8 mouse cellular contexts compared by ENCODE assay signal in the genomic region with DNA sequence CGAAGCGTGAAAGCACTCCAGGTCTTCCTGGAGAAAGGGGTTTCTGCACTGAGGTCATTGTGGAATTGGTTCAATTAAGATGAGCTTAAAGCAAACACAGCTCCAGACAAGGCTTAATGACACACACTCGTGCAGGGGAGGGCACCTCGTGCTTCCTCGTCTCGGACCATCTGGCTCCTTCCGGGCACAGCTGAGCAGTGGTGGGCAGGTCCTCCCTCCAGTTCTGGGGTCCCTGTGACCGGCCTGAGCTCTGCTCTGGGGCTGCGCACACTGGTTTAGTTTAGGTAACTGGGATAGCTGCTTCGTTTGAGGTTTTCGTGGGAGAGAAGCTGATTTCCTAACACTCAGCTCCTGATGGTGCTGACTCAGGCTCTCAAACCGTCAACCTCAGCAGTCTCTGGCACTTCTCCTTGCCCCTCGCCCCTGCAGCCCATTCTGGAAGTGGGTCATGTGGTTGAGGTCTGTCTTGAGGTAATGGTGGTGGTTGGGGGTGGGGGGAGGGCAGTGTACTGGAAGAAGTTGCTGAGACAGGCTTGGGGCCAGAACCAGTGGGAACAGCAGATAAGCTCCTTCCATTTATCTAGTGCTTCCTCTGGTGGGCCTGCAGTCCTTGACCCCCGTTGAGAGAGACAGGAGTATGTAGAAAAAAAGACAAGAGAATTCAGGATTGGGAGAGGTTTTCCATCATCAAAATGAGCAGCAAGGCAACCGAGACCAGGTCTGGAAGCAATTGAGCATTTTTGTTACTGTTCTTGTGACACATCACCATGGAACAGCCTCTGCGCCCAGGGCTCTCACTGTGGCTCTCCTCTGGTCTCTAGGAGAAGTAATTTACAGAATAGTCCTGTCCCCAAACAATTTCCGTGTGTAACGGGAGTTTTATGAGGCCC. TPM values are rescaled to one million over a fixed set of nuclear protein-coding genes. Genes with fewer than 3 reads are reported as not detected.
DNase-seq lines count a peak whose midpoint lies in the region; ATAC-seq and TF ChIP-seq lines count a peak whose summit lies in the region.

No protein-coding gene starts in this region.

- 70% methylated on average over 18 of the region's 18 CpGs for WGBS in hindbrain, embryonic 10.5 days
- 62% methylated on average over 18 of the region's 18 CpGs for WGBS in hindbrain, embryonic 11.5 days

- no peaks in the 10 kb centered on the region for H3K27me3 ChIP-seq in hindbrain, embryonic 10.5 days (ENCODE audit: insufficient read depth, poor library complexity, severe bottlenecking)
- no peaks in the 10 kb centered on the region for H3K27me3 ChIP-seq in hindbrain, embryonic 11.5 days (ENCODE audit: control insufficient read depth, insufficient read depth, low read length)
- H3K27me3 ChIP-seq in Patski (no peaks in the 10 kb centered on the region), myocyte (ENCODE audit: control insufficient read depth, insufficient read depth, insufficient read length) (no peaks in the 10 kb centered on the region)

- H3K9me3 ChIP-seq in hindbrain, embryonic 10.5 days, result no peaks in the 10 kb centered on the region
- H3K9me3 ChIP-seq in hindbrain, embryonic 11.5 days (ENCODE audit: control insufficient read depth, low read length), result no peaks in the 10 kb centered on the region

- peak; percentile 21 for DNase-seq in hindbrain, embryonic 10.5 days (ENCODE audit: low spot score)
- DNase-seq in hindbrain, embryonic 11.5 days (ENCODE audit: low spot score), result no peak
- peak; percentile 73 for DNase-seq in Patski (ENCODE audit: low read depth, low spot score)
- peak; percentile 59 for DNase-seq in kidney, postnatal 14 days
- no peak for DNase-seq in adrenal gland, postnatal 10 days
- no peak for DNase-seq in T-cell, adult 2 months (ENCODE audit: low spot score)

- CTCF ChIA-PET in Patski (lab: Charles Lee), result interaction anchor here (0.8 to 1.3 kb wide), 3 partner anchors 12 to 34 kb away, joined by 3 read pairs; no protein-coding TSS in a partner anchor

- in situ Hi-C loops in Patski (cut with MboI; ENCODE audit: low pct_unique_long_range_greater_than_20kb), result no loop called here

- no peak overlapping the region for H3ac ChIP-seq in myocyte (ENCODE audit: control insufficient read depth, insufficient read length)

- no peaks in the 10 kb centered on the region for H3K79me2 ChIP-seq in myocyte (ENCODE audit: control insufficient read depth, insufficient read depth)

- TF ChIP-seq CTCF in Patski (IDR thresholded peaks at IDR 0.05), result no peak
- no peak for TF ChIP-seq CTCF in embryonic fibroblast, embryonic 13.5 days (IDR thresholded peaks at IDR 0.05; ENCODE audit: borderline replicate concordance, insufficient read depth, low read length)

- H3K36me3 ChIP-seq in hindbrain, embryonic 10.5 days, result no peaks in the 10 kb centered on the region
- H3K36me3 ChIP-seq in hindbrain, embryonic 11.5 days (ENCODE audit: control insufficient read depth, insufficient read depth, low read length), result no peaks in the 10 kb centered on the region
- peaks cover 9% of the 10 kb centered on the region for H3K36me3 ChIP-seq in myocyte (ENCODE audit: control insufficient read depth, insufficient read depth)

- no peak for TF ChIP-seq POLR2A in embryonic fibroblast, embryonic 13.5 days (IDR thresholded peaks at IDR 0.05; ENCODE audit: low read depth, low read length)
- no peak for TF ChIP-seq POLR2A in myocyte (IDR thresholded peaks at IDR 0.05; ENCODE audit: insufficient read length, low read depth)

- peaks cover 22% of the 10 kb centered on the region for H3K4me1 ChIP-seq in hindbrain, embryonic 10.5 days (replicated peaks)
- H3K4me1 ChIP-seq in hindbrain, embryonic 11.5 days (replicated peaks; ENCODE audit: control insufficient read depth, insufficient read depth, low read length), result no peaks in the 10 kb centered on the region
- H3K4me1 ChIP-seq in embryonic fibroblast, embryonic 13.5 days (ENCODE audit: control insufficient read depth, insufficient read depth, low read length), result peaks cover 31% of the 10 kb centered on the region

- H3K9ac ChIP-seq in hindbrain, embryonic 11.5 days (ENCODE audit: low read depth, low read length), result no peak overlapping the region

- no peak for ATAC-seq in hindbrain, embryonic 11.5 days (ENCODE audit: low FRiP score)
- ATAC-seq in Patski, result peak; percentile 38

- H3K27ac ChIP-seq in hindbrain, embryonic 10.5 days, result peak overlapping the region; percentile 73
- no peak overlapping the region for H3K27ac ChIP-seq in hindbrain, embryonic 11.5 days (ENCODE audit: low read depth, low read length)
- H3K27ac ChIP-seq in embryonic fibroblast, embryonic 13.5 days (ENCODE audit: insufficient read depth, low read length), result peak overlapping the region; percentile 96

- POLR2A ChIA-PET in Patski (lab: Charles Lee), result no interaction called here

- no peak overlapping the region for H3K4me3 ChIP-seq in hindbrain, embryonic 10.5 days
- H3K4me3 ChIP-seq in hindbrain, embryonic 11.5 days (ENCODE audit: low read depth, low read length), result no peak overlapping the region
- no peak overlapping the region for H3K4me3 ChIP-seq in embryonic fibroblast, embryonic 13.5 days (ENCODE audit: insufficient read depth, low read length)
- no peak overlapping the region for H3K4me3 ChIP-seq in myocyte

- no peak overlapping the region for H3K4me2 ChIP-seq in hindbrain, embryonic 11.5 days (replicated peaks; ENCODE audit: low read depth, low read length)
- peak overlapping the region; percentile 60 for H3K4me2 ChIP-seq in myocyte (ENCODE audit: low read depth)

TF ChIP-seq in myocyte, 11 proteins besides CTCF, POLR2A, EP300 and RAD21:
- TF ChIP-seq USF1 (IDR thresholded peaks at IDR 0.05; ENCODE audit: low read depth), result no peak
- no peak for TF ChIP-seq MAX (IDR thresholded peaks at IDR 0.05; ENCODE audit: low read depth)
- no peak for TF ChIP-seq REST (IDR thresholded peaks at IDR 0.05; ENCODE audit: insufficient read depth, insufficient read length)
- no peak for TF ChIP-seq TCF3 (IDR thresholded peaks at IDR 0.05; ENCODE audit: insufficient read length, low read depth)
- TF ChIP-seq CEBPB (IDR thresholded peaks at IDR 0.05; ENCODE audit: insufficient read depth, poor library complexity, severe bottlenecking), result 0 out of 2 replicates have a peak, but pooled peaks have one; percentile 35
- no peak for TF ChIP-seq SRF (IDR thresholded peaks at IDR 0.05; ENCODE audit: control insufficient read depth, insufficient read length, low read depth)
- TF ChIP-seq POLR2AphosphoS2 (IDR thresholded peaks at IDR 0.05; ENCODE audit: insufficient read length, low read depth), result no peak
- TF ChIP-seq MYOG (IDR thresholded peaks at IDR 0.05; ENCODE audit: control insufficient read depth in 1 of 3, insufficient read depth in 1 of 3, insufficient read length in 2 of 3, low read depth in 2 of 3), result peak in 1 of 3 experiments; percentile 41
- TF ChIP-seq TCF12 (IDR thresholded peaks at IDR 0.05; ENCODE audit: insufficient read depth, poor library complexity, severe bottlenecking), result no peak
- TF ChIP-seq MYOD1 (IDR thresholded peaks at IDR 0.05; ENCODE audit: control insufficient read depth in 1 of 3, insufficient read length in 2 of 3, low read depth in 2 of 3), result peak in 1 of 3 experiments; percentile 32
- TF ChIP-seq E2F4 (IDR thresholded peaks at IDR 0.05; ENCODE audit: insufficient read depth), result no peak

RNA-seq across cellular contexts. Expression of gene Umps, which starts 44.5 kb away (rescaled TPM):
- 63.8 and 87.1 TPM in 2 replicates for polyA plus RNA-seq in hindbrain, embryonic 10.5 days (2016; fragmentation: Nextera tagmentation; extraction: Ambion mirVana)
- 55.5 and 62.6 TPM in 2 replicates for polyA plus RNA-seq in hindbrain, embryonic 11.5 days (2014; fragmentation: Nextera tagmentation; extraction: Ambion mirVana)
- polyA plus RNA-seq in Patski (2021), result 45.3 TPM
- 23.3 and 25.5 TPM in 2 replicates for polyA plus RNA-seq in embryonic fibroblast, embryonic 13.5 days (2011; ENCODE audit: insufficient read length, low read depth, missing spikeins)
- 18.9 TPM for polyA plus RNA-seq in myocyte (2012; fragmentation: generic; extraction: Trizol)
- total RNA-seq in adrenal gland, postnatal 10 days (2021), result 10 to 100 TPM; 31.9 to 36.4 TPM

Comparison
In these comparisons a context has a peak if more than half of its experiments do, and no peak if none do; other contexts are left out.
1. DNase-seq: peak in hindbrain, embryonic 10.5 days (single experiment), Patski (single experiment) and kidney, postnatal 14 days (single experiment); none in hindbrain, embryonic 11.5 days (single experiment), adrenal gland, postnatal 10 days (single experiment) and T-cell, adult 2 months (single experiment).